Mouse (Mus musculus) heart, adult 2 months (tissue): ENCODE measurements around the gene Mras. TPM values are rescaled to one million over a fixed set of nuclear protein-coding genes. Genes with fewer than 3 reads are reported as not detected.

Experiments
- DNase-seq, 2 experiments: peaks; one replicate each; pipeline ENCODE4 v3.0.0; 2021
- H3K27ac ChIP-seq: fragments of 200-600 bp; 2 replicates; pipeline ENCODE4 v1.8.1; 2022
- H3K27me3 ChIP-seq: fragments of 200-500 bp; 2 replicates; pipeline ENCODE4 v1.6.1; 2012; ENCODE audit warnings: mild to moderate bottlenecking, low read length, inconsistent platforms, mixed read lengths; ENCODE audit not compliant: control insufficient read depth, insufficient read depth
- H3K36me3 ChIP-seq: fragments of 200-500 bp; 2 replicates; pipeline ENCODE4 v1.6.1; 2012; ENCODE audit warnings: low read length, inconsistent platforms; ENCODE audit not compliant: control insufficient read depth, insufficient read depth
- H3K4me1 ChIP-seq: fragments of 200-500 bp; 2 replicates; pipeline ENCODE4 v1.6.1; 2011; ENCODE audit warnings: low read length; ENCODE audit not compliant: control insufficient read depth, insufficient read depth
- H3K4me3 ChIP-seq: fragments of 200-600 bp; 2 replicates; pipeline ENCODE4 v1.8.1; 2022
- H3K79me2 ChIP-seq: fragments of 200-500 bp; replicated peaks from 2 replicates; pipeline ENCODE4 v1.6.1; 2012; ENCODE audit warnings: mild to moderate bottlenecking, inconsistent platforms, low read length, moderate library complexity, mixed read lengths; ENCODE audit not compliant: control insufficient read depth, insufficient read depth
- H3K9ac ChIP-seq: fragments of 200-500 bp; 2 replicates; pipeline ENCODE4 v1.6.1; 2012; ENCODE audit warnings: low read depth, mild to moderate bottlenecking, control low read depth, inconsistent platforms, low read length, mixed read lengths
- CTCF ChIP-seq: fragments of 200-600 bp; IDR thresholded peaks from 2 replicates; pipeline ENCODE4 v1.8.1; 2022; ENCODE audit warnings: antibody characterized with exemption, mild to moderate bottlenecking, moderate library complexity
- EP300 ChIP-seq: fragments of 200-500 bp; IDR thresholded peaks from 2 replicates; pipeline ENCODE4 v1.6.1; 2011; ENCODE audit warnings: low read depth, low read length, control low read depth; ENCODE audit not compliant: insufficient read depth
- POLR2A ChIP-seq: fragments of 200-500 bp; IDR thresholded peaks from 2 replicates; pipeline ENCODE4 v1.6.1; 2011; ENCODE audit warnings: mild to moderate bottlenecking, low read depth, low read length, control low read depth; ENCODE audit not compliant: insufficient read depth
- WGBS: fragments of 180-500 bp; shearing (Covaris S2); methylation state at CpG from one replicate; pipeline ENCODE4 v1.1.7; 2018; 5-methylcytosine and 5-hydroxymethylcytosine counted together
- intact Hi-C: fragments of 180-260 bp; cut with DNase I; formaldehyde crosslinking; loops from one replicate; pipeline ENCODE4 v1.15.1; 2025
- polyA plus RNA-seq: library from polyadenylated mRNA; depleted of rRNA; stranded (reverse); fragments of >200 nt; gene quantifications from 2 replicates; pipeline ENCODE4 v1.2.3, GENCODE M21; 2012
- total RNA-seq, 2 experiments: library from RNA; stranded (reverse); gene quantifications; 2 replicates each; pipeline ENCODE4 v1.2.3; 2021

Mras gene
- total and polyA plus RNA-seq, 3 experiments, result 4.7 to 6.6 (median 5.1) TPM

DNA sequence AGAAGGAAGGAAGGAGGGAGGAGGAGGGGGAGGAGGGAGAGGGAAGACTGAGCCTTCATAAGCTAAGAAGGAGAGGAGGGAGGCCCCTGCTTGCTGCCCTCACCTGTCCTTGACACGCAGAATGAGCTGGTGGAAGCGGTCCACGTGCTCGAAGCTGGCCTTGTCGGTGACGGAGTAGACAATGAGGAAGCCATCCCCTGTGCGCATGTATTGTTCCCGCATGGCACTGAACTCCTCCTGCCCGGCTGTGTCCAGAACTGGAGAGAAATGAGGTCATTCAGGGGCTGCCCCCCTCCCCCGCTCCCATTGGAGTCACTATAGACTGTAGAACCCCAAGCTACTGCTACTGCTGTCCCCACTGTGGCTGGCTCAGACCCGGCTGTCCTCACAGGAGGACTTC is 42.8 kb downstream of the Mras start:
- no peak for TF ChIP-seq POLR2A
- TF ChIP-seq CTCF, result no peak
- no peak for TF ChIP-seq EP300
- intact Hi-C loops, result no loop called here
- whole genome bisulfite sequencing, result 78% methylated on average over 11 of the region's 11 CpGs

DNA sequence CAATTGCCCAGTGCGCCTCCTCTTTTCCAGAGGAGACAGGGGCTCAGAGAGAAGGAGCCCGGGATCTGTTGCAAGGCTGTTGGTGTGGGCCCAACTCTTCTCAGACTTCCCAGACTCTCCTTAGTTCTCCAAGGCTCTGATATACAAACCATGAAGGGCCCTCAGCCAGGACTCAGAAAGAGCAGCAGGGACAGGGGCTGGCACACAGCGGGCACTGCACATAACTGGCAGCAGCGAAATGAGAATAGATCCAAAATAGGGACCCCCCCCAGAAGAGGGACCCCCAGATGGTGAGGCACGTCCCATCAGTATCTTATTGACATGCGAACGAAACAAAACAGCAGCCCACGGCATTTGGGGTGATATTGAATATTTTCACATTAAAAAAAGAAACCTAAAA is 44.0 kb downstream of the Mras start:
- no peaks in the 10 kb centered on the region for H3K79me2 ChIP-seq
- H3K27ac ChIP-seq, result no peak overlapping the region
- no peaks in the 10 kb centered on the region for H3K36me3 ChIP-seq
- H3K9ac ChIP-seq, result no peak overlapping the region
- H3K4me1 ChIP-seq, result peaks cover 2% of the 10 kb centered on the region; the same call in 1 of the 2 replicates
- H3K4me3 ChIP-seq, result no peak overlapping the region
- TF ChIP-seq CTCF (no peak), POLR2A (no peak), EP300 (no peak)
- no peaks in the 10 kb centered on the region for H3K27me3 ChIP-seq
- DNase-seq, result no peak
- intact Hi-C loops, result no loop called here
- WGBS, result 94% methylated on average over 8 of the region's 8 CpGs

More for the DNA sequence above, 42.8 kb downstream of the Mras start:
- no peak for DNase-seq
- peaks cover 2% of the 10 kb centered on the region; the same call in 1 of the 2 replicates for H3K4me1 ChIP-seq
- H3K79me2 ChIP-seq, result no peaks in the 10 kb centered on the region
- no peak overlapping the region for H3K9ac ChIP-seq
- no peak overlapping the region for H3K4me3 ChIP-seq
- H3K27me3 ChIP-seq, result no peaks in the 10 kb centered on the region
- no peak overlapping the region for H3K27ac ChIP-seq
- H3K36me3 ChIP-seq, result no peaks in the 10 kb centered on the region

DNA sequence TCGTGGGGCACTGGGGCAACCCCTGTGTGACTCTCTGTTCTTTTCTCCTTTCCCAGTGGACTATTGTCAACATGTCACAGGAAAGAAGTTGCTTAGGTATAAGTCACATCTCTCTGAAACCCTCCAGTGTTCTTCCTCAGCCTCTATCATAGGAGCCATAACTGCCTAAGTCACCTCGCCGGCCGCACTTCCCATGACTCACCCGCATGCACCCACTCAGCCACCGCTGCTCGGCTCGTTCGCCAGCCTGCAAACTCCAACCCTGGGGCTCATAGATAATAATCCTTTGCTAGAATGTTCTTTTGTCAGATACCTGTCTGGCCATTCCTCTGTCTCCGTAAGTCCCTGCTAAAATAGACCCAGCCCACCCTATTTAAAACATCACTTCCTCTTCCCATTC is 45.6 kb downstream of the Mras start:
- H3K4me1 ChIP-seq, result no peaks in the 10 kb centered on the region
- no peak for DNase-seq
- TF ChIP-seq POLR2A (no peak), CTCF (no peak), EP300 (no peak)
- H3K36me3 ChIP-seq, result no peaks in the 10 kb centered on the region
- H3K9ac ChIP-seq, result no peak overlapping the region
- no peaks in the 10 kb centered on the region for H3K79me2 ChIP-seq
- H3K27me3 ChIP-seq, result no peaks in the 10 kb centered on the region
- intact Hi-C loops, result no loop called here
- WGBS, result 92% methylated on average over 10 of the region's 10 CpGs
- H3K27ac ChIP-seq, result no peak overlapping the region
- no peak overlapping the region for H3K4me3 ChIP-seq

- H3K79me2 ChIP-seq, result no peaks in the 10 kb centered on the region
- DNase-seq, result no peak
- H3K4me3 ChIP-seq, result no peak overlapping the region
- no peaks in the 10 kb centered on the region for H3K36me3 ChIP-seq
- intact Hi-C loops, result no loop called here
- TF ChIP-seq CTCF, result no peak
- TF ChIP-seq EP300, result no peak
- no peak for TF ChIP-seq POLR2A
- H3K27me3 ChIP-seq, result no peaks in the 10 kb centered on the region
- no peak overlapping the region for H3K9ac ChIP-seq
- WGBS, result 66% methylated on average over 2 of the region's 2 CpGs
- H3K4me1 ChIP-seq, result no peaks in the 10 kb centered on the region
- H3K27ac ChIP-seq, result no peak overlapping the region
Measured at GRCm38 (mm10) chr9:99390716-99391115, 46.5 kb downstream of the Mras start.

DNA sequence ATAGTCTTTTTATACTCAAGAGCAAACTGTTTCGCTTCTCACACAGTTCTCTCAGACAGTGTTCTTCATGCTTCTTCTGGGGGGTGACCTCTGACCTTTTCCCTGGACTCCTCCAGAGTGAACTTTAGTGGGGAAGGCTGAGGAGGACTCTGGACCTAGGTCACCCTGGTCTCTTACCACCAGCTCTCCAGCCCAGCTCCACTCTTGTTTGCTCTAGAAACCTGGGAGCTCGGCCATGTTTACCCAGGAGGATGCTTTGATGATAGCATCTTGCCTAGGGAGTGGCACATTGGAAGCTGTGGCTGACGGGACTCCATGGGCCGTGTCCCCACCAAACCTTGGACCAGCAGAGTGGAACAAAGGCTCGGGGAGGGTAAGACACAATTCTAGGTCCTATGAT is 47.0 kb downstream of the Mras start:
- 65% methylated on average over 5 of the region's 5 CpGs for WGBS

GRCm38 (mm10) chr9:99389506-99389905 is 47.7 kb downstream of the Mras start:
- Histone ChIP-seq H3K36me3 (no peaks in the 10 kb centered on the region), H3K27ac (no peak overlapping the region), H3K9ac (no peak overlapping the region), H3K79me2 (no peaks in the 10 kb centered on the region), H3K4me1 (no peaks in the 10 kb centered on the region), H3K4me3 (no peak overlapping the region), H3K27me3 (no peaks in the 10 kb centered on the region)
- no peak for DNase-seq
- WGBS, result 77% methylated on average over 8 of the region's 8 CpGs
- intact Hi-C loops, result no loop called here
- TF ChIP-seq CTCF (no peak), POLR2A (no peak), EP300 (no peak)

More for the DNA sequence above, 47.0 kb downstream of the Mras start:
- no peak overlapping the region for H3K27ac ChIP-seq
- no peak overlapping the region for H3K4me3 ChIP-seq
- no peaks in the 10 kb centered on the region for H3K4me1 ChIP-seq
- no peaks in the 10 kb centered on the region for H3K27me3 ChIP-seq
- no peak overlapping the region for H3K9ac ChIP-seq
- DNase-seq, result no peak
- no peaks in the 10 kb centered on the region for H3K36me3 ChIP-seq
- TF ChIP-seq EP300 (no peak), CTCF (no peak), POLR2A (no peak)
- intact Hi-C loops, result no loop called here
- H3K79me2 ChIP-seq, result no peaks in the 10 kb centered on the region

DNA sequence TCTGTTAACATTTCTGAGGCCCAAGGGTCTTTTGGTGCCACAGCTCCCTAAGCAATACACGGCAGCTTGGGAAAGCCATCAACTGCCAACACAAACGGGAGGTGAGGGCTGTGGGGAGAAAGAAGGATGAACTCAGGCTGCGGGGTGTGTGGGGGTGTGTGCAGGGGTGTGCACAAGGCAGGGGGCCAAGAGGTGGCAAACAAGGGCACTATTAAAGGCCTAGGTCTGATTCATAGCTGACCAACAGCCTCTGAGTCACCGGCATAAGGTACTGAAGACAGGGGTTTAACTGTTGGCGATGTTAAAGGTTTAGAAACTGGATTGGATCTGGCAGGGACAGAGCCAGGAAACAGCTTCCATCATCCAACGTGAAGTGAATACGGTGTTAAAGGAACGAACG is 48.3 kb downstream of the Mras start:
- Histone ChIP-seq H3K27ac (no peak overlapping the region), H3K79me2 (no peaks in the 10 kb centered on the region), H3K27me3 (no peaks in the 10 kb centered on the region), H3K36me3 (no peaks in the 10 kb centered on the region), H3K4me1 (no peaks in the 10 kb centered on the region), H3K4me3 (no peak overlapping the region), H3K9ac (no peak overlapping the region)
- no peak for DNase-seq
- WGBS, result 72% methylated on average over 9 of the region's 9 CpGs
- intact Hi-C loops, result no loop called here
- TF ChIP-seq EP300 (no peak), CTCF (no peak), POLR2A (no peak)
